Mouse (Mus musculus): ENCODE measurements around the gene Plscr5. TPM values are rescaled to one million over a fixed set of nuclear protein-coding genes. Genes with fewer than 3 reads are reported as not detected.

Plscr5 gene
- polyA plus RNA-seq, 1 experiment from 2014 or later = not detected

GRCm38 (mm10) chr9:92207757-92208156 is 15.0 kb downstream of the Plscr5 start:
- H3K27me3 ChIP-seq = no peaks in the 10 kb centered on the region
- WGBS = 81% methylated on average over 8 of the region's 8 CpGs
- no peaks in the 10 kb centered on the region for H3K9me3 ChIP-seq
- ATAC-seq (ENCODE audit: low FRiP score, low read depth) = no peak
- H3K4me3 ChIP-seq = no peak overlapping the region
- no peaks in the 10 kb centered on the region for H3K4me1 ChIP-seq
- H3K36me3 ChIP-seq = no peaks in the 10 kb centered on the region
- H3K4me2 ChIP-seq (replicated peaks) = no peak overlapping the region
- no peak overlapping the region for H3K9ac ChIP-seq (replicated peaks)
- no peak overlapping the region for H3K27ac ChIP-seq (replicated peaks)

DNA sequence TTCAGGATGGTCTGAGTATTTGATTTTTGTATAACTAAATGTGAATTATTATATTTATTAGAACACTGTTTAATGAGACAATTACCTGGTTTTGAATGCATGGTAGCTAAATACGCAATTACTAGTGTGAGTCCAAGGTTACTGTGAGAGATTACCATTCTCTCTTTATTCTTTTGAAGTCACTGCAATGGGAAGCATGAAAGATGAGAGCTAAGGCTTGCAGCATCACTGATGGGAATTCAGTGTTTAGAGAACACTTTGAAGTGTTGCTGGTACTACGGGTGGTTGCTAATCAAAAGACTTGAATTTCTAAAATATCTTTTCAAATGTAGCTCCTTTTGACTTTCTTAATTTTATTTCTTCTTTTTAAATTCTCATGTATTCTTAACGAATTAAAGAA is 17.1 kb downstream of the Plscr5 start:
- WGBS = 59% methylated on average over 3 of the region's 3 CpGs
- no peaks in the 10 kb centered on the region for H3K36me3 ChIP-seq
- no peak overlapping the region for H3K27ac ChIP-seq (replicated peaks)
- no peaks in the 10 kb centered on the region for H3K9me3 ChIP-seq
- H3K27me3 ChIP-seq = no peaks in the 10 kb centered on the region
- H3K4me2 ChIP-seq (replicated peaks) = no peak overlapping the region
- H3K4me1 ChIP-seq = no peaks in the 10 kb centered on the region
- no peak overlapping the region for H3K4me3 ChIP-seq
- no peak for ATAC-seq (ENCODE audit: low FRiP score, low read depth)
- no peak overlapping the region for H3K9ac ChIP-seq (replicated peaks)

GRCm38 (mm10) chr9:92210386-92210967 is 17.7 kb downstream of the Plscr5 start:
- Histone ChIP-seq H3K4me2 (replicated peaks) (no peak overlapping the region), H3K4me1 (no peaks in the 10 kb centered on the region), H3K9ac (replicated peaks) (no peak overlapping the region), H3K27me3 (no peaks in the 10 kb centered on the region), H3K9me3 (no peaks in the 10 kb centered on the region), H3K27ac (replicated peaks) (no peak overlapping the region), H3K36me3 (no peaks in the 10 kb centered on the region), H3K4me3 (no peak overlapping the region)
- 85% methylated on average over 7 of the region's 7 CpGs for WGBS
- no peak for ATAC-seq (ENCODE audit: low FRiP score, low read depth)

- Histone ChIP-seq H3K27ac (replicated peaks) (no peak overlapping the region), H3K4me3 (no peak overlapping the region), H3K9me3 (no peaks in the 10 kb centered on the region), H3K4me1 (no peaks in the 10 kb centered on the region), H3K27me3 (no peaks in the 10 kb centered on the region), H3K36me3 (no peaks in the 10 kb centered on the region), H3K4me2 (replicated peaks) (no peak overlapping the region), H3K9ac (replicated peaks) (no peak overlapping the region)
- WGBS = 77% methylated on average over 3 of the region's 3 CpGs
- ATAC-seq (ENCODE audit: low FRiP score, low read depth) = no peak
Observed at GRCm38 (mm10) chr9:92211048-92211447, 18.3 kb downstream of the Plscr5 start.

GRCm38 (mm10) chr9:92217484-92217883 is 24.7 kb downstream of the Plscr5 start:
- Histone ChIP-seq H3K9ac (replicated peaks) (no peak overlapping the region), H3K4me2 (replicated peaks) (no peak overlapping the region), H3K27ac (replicated peaks) (no peak overlapping the region), H3K9me3 (no peaks in the 10 kb centered on the region), H3K4me3 (no peak overlapping the region), H3K27me3 (no peaks in the 10 kb centered on the region), H3K36me3 (no peaks in the 10 kb centered on the region), H3K4me1 (no peaks in the 10 kb centered on the region)
- no peak for ATAC-seq (ENCODE audit: low FRiP score, low read depth)
- 76% methylated on average over 4 of the region's 4 CpGs for WGBS

DNA sequence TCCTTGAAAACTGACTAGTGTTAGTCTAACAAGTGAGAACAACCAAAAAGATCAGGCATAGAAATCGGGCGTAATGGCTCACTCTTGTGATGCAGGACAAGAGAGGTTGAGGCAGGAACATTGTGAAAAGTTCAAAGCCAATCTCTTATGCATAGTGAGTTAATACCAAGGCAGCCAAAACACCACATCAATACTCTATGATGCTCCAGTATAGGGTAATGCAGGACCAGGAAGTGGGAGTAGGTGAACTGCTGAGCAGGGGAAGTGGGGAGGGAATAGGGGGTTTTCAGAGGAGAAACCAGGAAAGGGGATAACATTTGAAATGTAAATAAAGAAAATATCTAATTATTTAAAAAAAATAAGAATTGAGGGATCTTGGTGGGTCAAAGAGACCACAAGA is 25.2 kb downstream of the Plscr5 start:
- no peak overlapping the region for H3K4me3 ChIP-seq
- no peak overlapping the region for H3K9ac ChIP-seq (replicated peaks)
- no peaks in the 10 kb centered on the region for H3K36me3 ChIP-seq
- no peak overlapping the region for H3K27ac ChIP-seq (replicated peaks)
- H3K4me2 ChIP-seq (replicated peaks) = no peak overlapping the region
- no peaks in the 10 kb centered on the region for H3K27me3 ChIP-seq
- no peak for ATAC-seq (ENCODE audit: low FRiP score, low read depth)
- H3K4me1 ChIP-seq = no peaks in the 10 kb centered on the region
- 85% methylated on average over 2 of the region's 2 CpGs for WGBS
- H3K9me3 ChIP-seq = no peaks in the 10 kb centered on the region

DNA sequence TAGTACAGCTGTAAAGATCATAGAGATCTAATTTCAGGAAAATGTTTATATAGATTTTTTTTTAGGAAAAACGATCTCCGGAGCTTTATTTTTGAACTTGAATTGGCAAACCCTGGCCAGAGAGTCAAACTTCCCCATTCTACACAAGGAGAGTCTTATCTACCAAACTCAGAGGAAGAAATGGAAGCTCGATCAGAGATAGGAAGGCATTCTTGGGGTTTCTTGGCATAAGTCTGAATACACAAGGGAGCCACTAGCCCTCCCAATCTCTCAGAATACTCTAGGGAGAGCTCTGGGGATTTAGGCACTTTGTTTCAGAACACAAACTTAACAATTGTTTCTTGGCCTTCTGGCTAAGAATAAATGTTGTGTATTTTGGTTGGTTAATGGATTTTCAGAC is 27.4 kb downstream of the Plscr5 start:
- ATAC-seq (ENCODE audit: low FRiP score, low read depth) = no peak
- Histone ChIP-seq H3K27ac (replicated peaks) (no peak overlapping the region), H3K36me3 (no peaks in the 10 kb centered on the region), H3K4me3 (no peak overlapping the region), H3K4me2 (replicated peaks) (no peak overlapping the region), H3K9me3 (no peaks in the 10 kb centered on the region), H3K4me1 (no peaks in the 10 kb centered on the region), H3K27me3 (no peaks in the 10 kb centered on the region), H3K9ac (replicated peaks) (no peak overlapping the region)
- 83% methylated on average over 3 of the region's 3 CpGs for whole genome bisulfite sequencing

DNA sequence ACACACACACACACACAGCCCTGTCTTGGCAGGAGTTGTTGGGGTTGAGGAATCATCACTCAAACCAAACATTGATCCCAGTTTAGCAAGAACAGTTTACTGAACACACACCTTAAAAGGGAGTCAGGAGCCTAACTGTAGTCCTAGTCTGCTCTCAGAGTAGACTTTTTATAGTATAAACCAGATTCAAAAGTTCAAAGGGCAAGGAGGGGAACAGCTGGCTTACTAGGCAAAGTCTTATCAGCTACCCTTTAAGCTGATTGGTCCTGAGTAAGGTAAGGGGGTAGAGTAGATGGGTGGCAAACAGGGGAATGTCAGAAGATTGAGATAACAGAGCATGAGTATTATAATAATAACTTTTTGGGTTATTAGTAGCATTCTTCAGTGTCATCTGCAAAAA is 28.7 kb downstream of the Plscr5 start:
- Histone ChIP-seq H3K4me3 (no peak overlapping the region), H3K4me1 (no peaks in the 10 kb centered on the region), H3K27ac (replicated peaks) (no peak overlapping the region), H3K9ac (replicated peaks) (no peak overlapping the region), H3K9me3 (no peaks in the 10 kb centered on the region), H3K27me3 (no peaks in the 10 kb centered on the region), H3K36me3 (no peaks in the 10 kb centered on the region), H3K4me2 (replicated peaks) (no peak overlapping the region)
- ATAC-seq (ENCODE audit: low FRiP score, low read depth) = no peak

DNA sequence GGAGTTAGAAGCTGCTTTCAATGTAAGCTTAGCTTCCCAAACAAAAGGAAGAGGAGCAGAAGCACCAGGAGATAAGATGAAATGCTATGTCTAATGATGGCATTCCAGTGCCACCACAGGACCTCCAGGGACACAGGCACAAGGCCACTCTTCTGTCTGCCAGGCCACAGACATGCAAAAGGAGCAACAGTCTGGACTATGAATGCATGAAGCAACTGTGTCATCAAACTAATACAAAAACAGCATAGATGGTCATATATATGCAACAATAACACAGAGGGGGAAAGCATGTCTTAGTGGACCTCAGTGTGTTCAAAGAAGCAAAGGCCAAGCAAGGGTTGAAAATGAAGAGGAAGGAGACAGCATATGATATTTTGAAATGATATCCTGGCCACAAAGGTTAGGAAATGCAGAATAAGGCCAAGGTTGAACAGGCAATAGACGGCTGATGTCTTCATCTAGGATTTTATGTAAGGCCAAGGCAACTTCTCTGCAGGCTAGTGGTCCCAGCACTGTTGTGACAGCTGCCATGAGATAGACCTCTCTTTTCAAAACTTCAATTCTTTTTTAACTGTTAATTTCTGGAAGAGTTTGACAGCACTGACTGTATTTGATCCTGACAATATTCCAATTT is 32.0 kb downstream of the Plscr5 start:
- Histone ChIP-seq H3K4me3 (no peak overlapping the region), H3K27me3 (no peaks in the 10 kb centered on the region), H3K4me2 (replicated peaks) (no peak overlapping the region), H3K36me3 (no peaks in the 10 kb centered on the region), H3K9me3 (no peaks in the 10 kb centered on the region), H3K27ac (replicated peaks) (no peak overlapping the region), H3K9ac (replicated peaks) (no peak overlapping the region), H3K4me1 (no peaks in the 10 kb centered on the region)
- ATAC-seq (ENCODE audit: low FRiP score, low read depth) = no peak
- WGBS = 82% methylated on average over 1 of the region's 1 CpGs

DNA sequence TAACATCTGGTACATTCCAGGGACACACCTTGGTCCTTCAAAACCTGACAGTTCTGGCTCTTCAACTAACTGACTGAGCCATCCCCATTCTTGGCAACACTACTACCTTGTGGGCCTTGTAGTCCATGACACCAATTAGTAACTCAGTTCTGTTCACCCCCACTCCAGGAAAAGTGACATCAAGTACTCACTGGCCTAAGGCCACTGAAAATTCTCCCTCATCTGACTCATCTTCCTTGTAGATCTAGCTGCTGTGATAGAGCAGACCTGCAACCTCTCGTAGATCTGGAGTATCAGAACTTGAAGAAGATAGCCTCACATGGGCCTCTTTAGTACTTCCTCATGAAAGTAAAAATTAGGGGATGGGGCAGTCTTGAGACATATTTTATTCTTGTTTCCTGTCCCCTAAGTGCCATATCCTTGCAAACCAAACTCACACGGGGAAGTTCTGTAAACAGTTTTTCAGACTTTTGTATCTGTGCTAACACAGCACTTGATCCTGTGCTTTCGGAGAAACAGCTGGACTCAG is 33.5 kb downstream of the Plscr5 start:
- H3K27ac ChIP-seq (replicated peaks) = no peak overlapping the region
- H3K4me3 ChIP-seq = no peak overlapping the region
- WGBS = 90% methylated on average over 3 of the region's 3 CpGs
- H3K36me3 ChIP-seq = no peaks in the 10 kb centered on the region
- H3K27me3 ChIP-seq = no peaks in the 10 kb centered on the region
- no peak for ATAC-seq (ENCODE audit: low FRiP score, low read depth)
- H3K9ac ChIP-seq (replicated peaks) = no peak overlapping the region
- no peaks in the 10 kb centered on the region for H3K9me3 ChIP-seq
- H3K4me2 ChIP-seq (replicated peaks) = no peak overlapping the region
- H3K4me1 ChIP-seq = no peaks in the 10 kb centered on the region

DNA sequence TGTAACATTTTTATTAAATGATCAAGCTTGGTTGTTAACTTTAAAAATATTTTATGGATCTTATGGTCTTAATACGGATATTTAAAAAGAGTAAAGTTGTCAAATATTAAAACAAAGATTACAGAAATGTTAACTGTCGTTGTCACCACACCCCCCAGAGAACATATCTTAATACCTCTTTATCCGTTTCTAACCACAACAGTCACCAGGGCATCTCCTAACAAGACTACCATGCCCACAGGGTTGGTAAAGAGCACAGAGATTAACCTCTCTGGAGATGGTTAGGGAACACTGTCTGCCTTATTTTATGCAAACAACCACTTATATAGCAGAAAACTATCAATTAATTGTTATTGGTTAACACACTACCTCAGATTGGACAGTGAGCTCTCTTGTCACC is 34.1 kb downstream of the Plscr5 start:
- Histone ChIP-seq H3K4me1 (no peaks in the 10 kb centered on the region), H3K9ac (replicated peaks) (no peak overlapping the region), H3K27me3 (no peaks in the 10 kb centered on the region), H3K4me3 (no peak overlapping the region), H3K9me3 (no peaks in the 10 kb centered on the region), H3K27ac (replicated peaks) (no peak overlapping the region), H3K36me3 (no peaks in the 10 kb centered on the region), H3K4me2 (replicated peaks) (no peak overlapping the region)
- 79% methylated on average over 3 of the region's 3 CpGs for WGBS
- no peak for ATAC-seq (ENCODE audit: low FRiP score, low read depth)

- Histone ChIP-seq H3K4me1 (no peaks in the 10 kb centered on the region), H3K4me2 (replicated peaks) (no peak overlapping the region), H3K4me3 (no peak overlapping the region), H3K9me3 (no peaks in the 10 kb centered on the region), H3K27me3 (no peaks in the 10 kb centered on the region), H3K27ac (replicated peaks) (no peak overlapping the region), H3K9ac (replicated peaks) (no peak overlapping the region), H3K36me3 (no peaks in the 10 kb centered on the region)
- WGBS = 87% methylated on average over 16 of the region's 16 CpGs
- ATAC-seq (ENCODE audit: low FRiP score, low read depth) = no peak
Observed at GRCm38 (mm10) chr9:92228867-92229832, 36.4 kb downstream of the Plscr5 start.

All from midbrain, embryonic 12.5 days (tissue).